Mouse (Mus musculus) erythroblast, embryonic 14.5 days (primary cell): ENCODE results near the gene Ppp1r16b. TPM values are rescaled to one million over a fixed set of nuclear protein-coding genes. Genes with fewer than 3 reads are reported as not detected.

ENCODE experiments used
- H3K27me3 ChIP-seq: 2 replicates; pipeline ENCODE4 v1.6.1; 2012; ENCODE audit warnings: inconsistent platforms; ENCODE audit not compliant: control insufficient read depth
- H3K36me3 ChIP-seq: 2 replicates; pipeline ENCODE4 v1.6.1; 2012; ENCODE audit warnings: mild to moderate bottlenecking, inconsistent platforms; ENCODE audit not compliant: control insufficient read depth
- H3K4me1 ChIP-seq: 2 replicates; pipeline ENCODE4 v1.6.1; 2012; ENCODE audit warnings: inconsistent platforms; ENCODE audit not compliant: control insufficient read depth
- H3K4me3 ChIP-seq: replicated peaks from 2 replicates; pipeline ENCODE3; 2012; ENCODE audit warnings: moderate library complexity, mild to moderate bottlenecking, inconsistent platforms
- H3K9me3 ChIP-seq: 2 replicates; pipeline ENCODE4 v1.6.1; 2012; ENCODE audit warnings: low read length, inconsistent platforms, mixed read lengths; ENCODE audit not compliant: control insufficient read depth
- GATA1 ChIP-seq: IDR thresholded peaks from 2 replicates; pipeline ENCODE4 v1.6.1; 2012; ENCODE audit warnings: low read length, inconsistent platforms, mixed read lengths
- TAL1 ChIP-seq: IDR thresholded peaks from 3 replicates; pipeline ENCODE4 v1.6.1; 2012; ENCODE audit warnings: low read length, inconsistent platforms, mixed read lengths
- polyA plus RNA-seq: library from polyadenylated mRNA; stranded (reverse); fragments of >175 nt; gene quantifications from 2 replicates; pipeline ENCODE4 v1.2.3, GENCODE M21; 2012

Gene Ppp1r16b
- polyA plus RNA-seq, 1 experiment, result 0.01 TPM

- no peak overlapping the region for H3K4me3 ChIP-seq
- 0 out of 2 replicates have a peak, but pooled peaks cover 2% of the 10 kb centered on the region for H3K9me3 ChIP-seq
- TF ChIP-seq TAL1 (no peak), GATA1 (no peak)
- H3K36me3 ChIP-seq, result peaks cover 40% of the 10 kb centered on the region
- no peaks in the 10 kb centered on the region for H3K27me3 ChIP-seq
- H3K4me1 ChIP-seq, result no peaks in the 10 kb centered on the region
Measured at GRCm38 (mm10) chr2:158641869-158642268, 23.3 kb upstream of the Ppp1r16b start.

GRCm38 (mm10) chr2:158642587-158642986 is 22.6 kb upstream of the Ppp1r16b start:
- Histone ChIP-seq H3K36me3 (peaks cover 33% of the 10 kb centered on the region), H3K9me3 (0 out of 2 replicates have a peak, but pooled peaks cover 2% of the 10 kb centered on the region), H3K27me3 (no peaks in the 10 kb centered on the region), H3K4me3 (no peak overlapping the region), H3K4me1 (no peaks in the 10 kb centered on the region)
- TF ChIP-seq GATA1, result no peak

- TF ChIP-seq GATA1 (no peak), TAL1 (no peak)
- 0 out of 2 replicates have a peak, but pooled peaks cover 2% of the 10 kb centered on the region for H3K9me3 ChIP-seq
- H3K4me3 ChIP-seq, result no peak overlapping the region
- peaks cover 21% of the 10 kb centered on the region for H3K36me3 ChIP-seq
- no peaks in the 10 kb centered on the region for H3K4me1 ChIP-seq
- H3K27me3 ChIP-seq, result no peaks in the 10 kb centered on the region
Measured at GRCm38 (mm10) chr2:158643791-158644190, 21.4 kb upstream of the Ppp1r16b start.

GRCm38 (mm10) chr2:158651159-158651908 is 13.9 kb upstream of the Ppp1r16b start:
- TF ChIP-seq TAL1 (no peak), GATA1 (no peak)

GRCm38 (mm10) chr2:158652985-158653384 is 12.2 kb upstream of the Ppp1r16b start:
- no peaks in the 10 kb centered on the region for H3K9me3 ChIP-seq
- no peaks in the 10 kb centered on the region for H3K27me3 ChIP-seq
- TF ChIP-seq TAL1, result no peak
- no peak for TF ChIP-seq GATA1
- H3K4me1 ChIP-seq, result no peaks in the 10 kb centered on the region
- H3K36me3 ChIP-seq, result no peaks in the 10 kb centered on the region
- no peak overlapping the region for H3K4me3 ChIP-seq

More at GRCm38 (mm10) chr2:158651159-158651908, 13.9 kb upstream of the Ppp1r16b start:
- Histone ChIP-seq H3K4me3 (no peak overlapping the region), H3K36me3 (no peaks in the 10 kb centered on the region), H3K27me3 (no peaks in the 10 kb centered on the region), H3K9me3 (no peaks in the 10 kb centered on the region), H3K4me1 (no peaks in the 10 kb centered on the region)

GRCm38 (mm10) chr2:158654717-158655116 is 10.5 kb upstream of the Ppp1r16b start:
- H3K4me3 ChIP-seq, result no peak overlapping the region
- H3K36me3 ChIP-seq, result no peaks in the 10 kb centered on the region
- no peaks in the 10 kb centered on the region for H3K9me3 ChIP-seq
- TF ChIP-seq TAL1, result no peak
- no peak for TF ChIP-seq GATA1
- no peaks in the 10 kb centered on the region for H3K4me1 ChIP-seq
- no peaks in the 10 kb centered on the region for H3K27me3 ChIP-seq

- H3K27me3 ChIP-seq, result no peaks in the 10 kb centered on the region
- no peaks in the 10 kb centered on the region for H3K4me1 ChIP-seq
- no peaks in the 10 kb centered on the region for H3K9me3 ChIP-seq
- no peak overlapping the region for H3K4me3 ChIP-seq
- no peak for TF ChIP-seq TAL1
- TF ChIP-seq GATA1, result no peak
- no peaks in the 10 kb centered on the region for H3K36me3 ChIP-seq
Measured at GRCm38 (mm10) chr2:158655806-158656205, 9.4 kb upstream of the Ppp1r16b start.

GRCm38 (mm10) chr2:158658822-158659221 is 6.4 kb upstream of the Ppp1r16b start:
- Histone ChIP-seq H3K36me3 (no peaks in the 10 kb centered on the region), H3K9me3 (no peaks in the 10 kb centered on the region), H3K4me3 (no peak overlapping the region), H3K27me3 (no peaks in the 10 kb centered on the region), H3K4me1 (no peaks in the 10 kb centered on the region)
- TF ChIP-seq GATA1, result no peak
- no peak for TF ChIP-seq TAL1

GRCm38 (mm10) chr2:158659346-158659745 is 5.9 kb upstream of the Ppp1r16b start:
- TF ChIP-seq TAL1 (no peak), GATA1 (no peak)
- Histone ChIP-seq H3K9me3 (no peaks in the 10 kb centered on the region), H3K36me3 (no peaks in the 10 kb centered on the region), H3K27me3 (no peaks in the 10 kb centered on the region), H3K4me1 (no peaks in the 10 kb centered on the region), H3K4me3 (no peak overlapping the region)
